Mouse (Mus musculus): ENCODE data around the gene Acbd4. TPM values are rescaled to one million over a fixed set of nuclear protein-coding genes. Genes with fewer than 3 reads are reported as not detected.

The Acbd4 gene
- polyA plus RNA-seq (2015; fragmentation: Nextera tagmentation; extraction: Ambion mirVana) = 36.6 and 39.7 TPM in 2 replicates

DNA sequence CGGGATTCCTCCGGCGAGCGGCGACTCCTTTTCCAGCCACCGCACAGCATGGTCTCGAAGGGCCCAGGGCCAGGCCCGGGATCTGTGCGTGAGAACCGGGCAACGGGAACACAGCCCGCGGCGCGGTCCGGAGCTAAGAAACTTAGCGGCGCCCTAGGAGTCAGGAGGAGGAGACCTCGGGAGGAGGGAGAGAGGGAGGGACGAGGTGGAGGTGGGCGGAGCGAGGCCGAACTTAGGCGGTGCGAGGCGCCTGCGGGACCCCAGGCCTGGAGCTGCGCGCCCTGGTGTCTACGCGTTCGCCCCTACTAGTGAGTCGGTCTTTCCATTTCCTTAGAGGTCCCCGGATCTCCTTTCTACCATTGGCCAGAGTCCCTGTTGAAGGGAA is at the start of gene Acbd4, which contains the start of gene Plcd3:
Acbd4 (plus strand) TSS at position 202 of the 385 bp plus-strand sequence.
Plcd3 (minus strand) TSS at position 178 of the 385 bp plus-strand sequence.
- Histone ChIP-seq H3K36me3 (ENCODE audit: insufficient read depth, low read length) (no peaks in the 10 kb centered on the region), H3K9ac (ENCODE audit: low read depth, low read length) (peak within 1 kb of the TSS; percentile 58), H3K4me3 (replicated peaks; ENCODE audit: low read depth, low read length) (peak within 1 kb of the TSS; percentile 55), H3K4me1 (replicated peaks; ENCODE audit: insufficient read depth, low read length) (peaks cover 24% of the 10 kb centered on the region; the same call in 1 of the 2 replicates), H3K27ac (no peak within 1 kb of the TSS; the same call in 1 of the 2 replicates), H3K9me3 (replicated peaks; ENCODE audit: low read length) (no peaks in the 10 kb centered on the region), H3K4me2 (ENCODE audit: low read length) (peak within 1 kb of the TSS; percentile 92), H3K27me3 (ENCODE audit: insufficient read depth, low read length) (no peaks in the 10 kb centered on the region)
- ATAC-seq (replicated peaks; ENCODE audit: low FRiP score, low read depth) (peak; percentile 35), DNase-seq (ENCODE audit: low spot score) (peak; percentile 86)
- under 1% methylated on average over 30 of the region's 34 CpGs for WGBS
- 0 out of 2 replicates have a peak, but pooled peaks have one; percentile 12 for TF ChIP-seq CTCF (IDR thresholded peaks at IDR 0.05; ENCODE audit: low read depth)

- no peaks in the 10 kb centered on the region for H3K4me1 ChIP-seq (replicated peaks; ENCODE audit: insufficient read depth, low read length)
- peaks cover 25% of the 10 kb centered on the region for H3K36me3 ChIP-seq (ENCODE audit: insufficient read depth, low read length)
- WGBS = 93% methylated on average over 6 of the region's 6 CpGs
- no peak overlapping the region for H3K9ac ChIP-seq (ENCODE audit: low read depth, low read length)
- H3K4me2 ChIP-seq (ENCODE audit: low read length) = no peak overlapping the region
- TF ChIP-seq CTCF (IDR thresholded peaks at IDR 0.05; ENCODE audit: low read depth) = no peak
- H3K27me3 ChIP-seq (ENCODE audit: insufficient read depth, low read length) = no peaks in the 10 kb centered on the region
- H3K9me3 ChIP-seq (replicated peaks; ENCODE audit: low read length) = no peaks in the 10 kb centered on the region
- no peak overlapping the region for H3K4me3 ChIP-seq (replicated peaks; ENCODE audit: low read depth, low read length)
- DNase-seq (ENCODE audit: low spot score) (no peak), ATAC-seq (replicated peaks; ENCODE audit: low FRiP score, low read depth) (no peak)
- no peak overlapping the region for H3K27ac ChIP-seq
These were observed 49.4 kb upstream of the Acbd4 start for GRCm38 (mm10) chr11:103052078-103052477.

GRCm38 (mm10) chr11:103053191-103054076 is 48.0 kb upstream of the Acbd4 start:
- Histone ChIP-seq H3K9me3 (replicated peaks; ENCODE audit: low read length) (no peaks in the 10 kb centered on the region), H3K4me1 (replicated peaks; ENCODE audit: insufficient read depth, low read length) (no peaks in the 10 kb centered on the region), H3K27ac (no peak overlapping the region), H3K4me2 (ENCODE audit: low read length) (no peak overlapping the region), H3K36me3 (ENCODE audit: insufficient read depth, low read length) (peaks cover 32% of the 10 kb centered on the region), H3K9ac (ENCODE audit: low read depth, low read length) (no peak overlapping the region), H3K27me3 (ENCODE audit: insufficient read depth, low read length) (no peaks in the 10 kb centered on the region), H3K4me3 (replicated peaks; ENCODE audit: low read depth, low read length) (no peak overlapping the region)
- WGBS = 85% methylated on average over 18 of the region's 18 CpGs
- no peak for DNase-seq (ENCODE audit: low spot score)
- no peak for ATAC-seq (replicated peaks; ENCODE audit: low FRiP score, low read depth)
- no peak for TF ChIP-seq CTCF (IDR thresholded peaks at IDR 0.05; ENCODE audit: low read depth)

GRCm38 (mm10) chr11:103054798-103055197 is 46.7 kb upstream of the Acbd4 start:
- Histone ChIP-seq H3K4me2 (ENCODE audit: low read length) (no peak overlapping the region), H3K9me3 (replicated peaks; ENCODE audit: low read length) (no peaks in the 10 kb centered on the region), H3K36me3 (ENCODE audit: insufficient read depth, low read length) (peaks cover 40% of the 10 kb centered on the region), H3K4me3 (replicated peaks; ENCODE audit: low read depth, low read length) (no peak overlapping the region), H3K27me3 (ENCODE audit: insufficient read depth, low read length) (no peaks in the 10 kb centered on the region), H3K27ac (no peak overlapping the region), H3K4me1 (replicated peaks; ENCODE audit: insufficient read depth, low read length) (no peaks in the 10 kb centered on the region), H3K9ac (ENCODE audit: low read depth, low read length) (no peak overlapping the region)
- 49% methylated on average over 6 of the region's 6 CpGs for WGBS
- peak; percentile 85 for DNase-seq (ENCODE audit: low spot score)
- no peak for ATAC-seq (replicated peaks; ENCODE audit: low FRiP score, low read depth)
- peak; percentile 89 for TF ChIP-seq CTCF (IDR thresholded peaks at IDR 0.05; ENCODE audit: low read depth)

GRCm38 (mm10) chr11:103056636-103057035 is 44.8 kb upstream of the Acbd4 start:
- Histone ChIP-seq H3K27me3 (ENCODE audit: insufficient read depth, low read length) (no peaks in the 10 kb centered on the region), H3K27ac (no peak overlapping the region), H3K9me3 (replicated peaks; ENCODE audit: low read length) (no peaks in the 10 kb centered on the region), H3K36me3 (ENCODE audit: insufficient read depth, low read length) (peaks cover 51% of the 10 kb centered on the region), H3K9ac (ENCODE audit: low read depth, low read length) (no peak overlapping the region), H3K4me1 (replicated peaks; ENCODE audit: insufficient read depth, low read length) (no peaks in the 10 kb centered on the region), H3K4me2 (ENCODE audit: low read length) (no peak overlapping the region), H3K4me3 (replicated peaks; ENCODE audit: low read depth, low read length) (no peak overlapping the region)
- 95% methylated on average over 7 of the region's 7 CpGs for WGBS
- ATAC-seq (replicated peaks; ENCODE audit: low FRiP score, low read depth) (no peak), DNase-seq (ENCODE audit: low spot score) (no peak)
- no peak for TF ChIP-seq CTCF (IDR thresholded peaks at IDR 0.05; ENCODE audit: low read depth)

DNA sequence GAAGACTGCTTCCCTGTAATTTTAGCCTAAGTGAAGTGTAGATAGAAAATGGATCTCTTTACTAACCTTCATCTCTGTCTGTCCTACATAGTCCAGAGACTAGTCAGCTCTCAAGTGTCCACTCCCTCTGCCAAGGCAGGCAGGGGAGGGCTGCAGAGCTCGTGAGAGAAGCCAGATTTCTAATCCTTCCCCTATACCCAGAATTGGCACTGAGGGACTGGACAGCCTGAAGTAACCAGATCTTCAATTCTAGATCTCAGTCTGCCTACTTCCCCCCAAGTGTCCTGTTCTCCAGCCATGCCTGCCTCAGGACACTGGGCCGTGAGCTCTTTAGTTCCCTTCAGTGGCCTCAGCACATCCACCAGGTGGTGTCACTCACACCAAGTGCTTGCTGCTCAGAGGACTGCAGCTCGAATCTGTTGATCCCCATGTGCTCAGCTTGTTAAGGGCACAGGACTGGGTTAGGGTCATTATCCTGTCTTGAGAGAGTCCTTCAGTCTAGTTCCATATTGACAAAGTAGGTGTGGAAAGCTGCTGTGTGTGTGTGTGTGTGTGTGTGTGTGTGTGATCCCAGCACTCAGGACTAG is 42.9 kb upstream of the Acbd4 start:
- H3K4me3 ChIP-seq (replicated peaks; ENCODE audit: low read depth, low read length) = no peak overlapping the region
- no peaks in the 10 kb centered on the region for H3K9me3 ChIP-seq (replicated peaks; ENCODE audit: low read length)
- DNase-seq (ENCODE audit: low spot score) = no peak
- H3K4me2 ChIP-seq (ENCODE audit: low read length) = no peak overlapping the region
- H3K27me3 ChIP-seq (ENCODE audit: insufficient read depth, low read length) = no peaks in the 10 kb centered on the region
- WGBS = 55% methylated on average over 3 of the region's 3 CpGs
- no peak overlapping the region for H3K27ac ChIP-seq
- H3K9ac ChIP-seq (ENCODE audit: low read depth, low read length) = no peak overlapping the region
- TF ChIP-seq CTCF (IDR thresholded peaks at IDR 0.05; ENCODE audit: low read depth) = peak; percentile 5; the same call in 1 of the 2 replicates
- H3K4me1 ChIP-seq (replicated peaks; ENCODE audit: insufficient read depth, low read length) = no peaks in the 10 kb centered on the region
- peaks cover 63% of the 10 kb centered on the region for H3K36me3 ChIP-seq (ENCODE audit: insufficient read depth, low read length)
- no peak for ATAC-seq (replicated peaks; ENCODE audit: low FRiP score, low read depth)

Measured in kidney, postnatal 0 days (tissue).